Mouse (Mus musculus): ENCODE measurements around the gene D17H6S53E. TPM values are rescaled to one million over a fixed set of nuclear protein-coding genes. Genes with fewer than 3 reads are reported as not detected.

The D17H6S53E gene
- total RNA-seq (2015; ENCODE audit: low replicate concordance) (0.63 and 1.5 TPM in 2 replicates), total RNA-seq (2017; ENCODE audit: low replicate concordance) (2.6 and 2.8 TPM in 2 replicates)

DNA sequence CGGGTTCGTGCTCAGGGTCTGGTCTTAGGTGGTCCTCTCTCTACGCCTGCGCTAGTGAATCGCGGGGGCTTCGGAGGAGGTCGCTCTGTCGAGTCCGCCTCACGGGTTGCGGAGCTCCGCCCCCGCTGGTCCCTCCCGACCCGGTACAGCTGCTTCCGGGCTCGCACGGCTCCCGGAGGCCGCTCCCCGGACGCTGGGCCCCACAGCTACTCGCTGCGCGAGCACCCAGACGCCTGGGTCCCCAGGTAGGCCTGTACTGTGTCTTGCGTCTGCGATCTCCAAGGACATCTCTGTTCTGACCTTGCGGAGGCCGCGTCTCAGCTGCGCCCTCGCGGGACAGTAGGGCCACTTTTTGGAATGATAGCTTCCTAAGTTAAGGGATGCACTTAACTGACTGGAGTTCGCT, at the start of gene D17H6S53E:
Gene D17H6S53E, plus strand, starts transcription at position 168 of the 406 bp plus-strand sequence.
- ATAC-seq (replicated peaks; ENCODE audit: low FRiP score, poor library complexity, severe bottlenecking): peak; percentile 73

DNA sequence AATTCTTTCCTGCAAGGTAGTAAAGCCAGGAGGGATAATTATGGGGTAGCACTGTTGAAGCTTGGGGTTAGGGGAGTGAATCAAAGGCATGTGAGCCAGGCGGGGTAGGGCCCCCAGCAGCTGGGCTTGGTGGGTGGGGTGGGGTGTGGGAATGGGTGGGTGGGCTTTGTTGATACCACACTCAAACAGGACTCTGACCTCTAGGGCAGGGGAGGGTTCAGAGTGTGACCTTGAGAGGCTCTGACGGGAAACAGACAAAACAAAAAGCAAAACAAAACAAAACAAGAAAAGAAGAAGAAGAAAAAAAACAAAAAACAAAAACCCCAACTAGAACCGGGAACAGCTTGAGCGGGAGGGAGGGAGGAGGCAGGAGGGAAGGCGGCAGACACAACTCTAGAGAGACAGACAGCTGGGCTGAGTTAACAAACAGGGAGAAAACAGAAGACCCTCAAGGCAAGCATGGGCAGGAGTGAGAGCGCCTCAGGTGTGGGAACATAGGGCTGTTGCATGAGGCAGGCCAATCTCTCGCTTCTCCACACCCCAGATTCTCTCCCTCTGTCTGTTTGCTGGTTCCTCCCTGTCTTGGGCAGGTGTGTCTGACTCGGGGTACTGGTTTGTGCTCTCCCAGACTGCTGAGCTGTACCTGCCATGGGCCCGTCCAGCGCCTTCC, 49.5 kb upstream of the D17H6S53E start, which contains the start of gene Ly6g6e:
Gene Ly6g6e, plus strand, starts transcription at position 396 of the 670 bp plus-strand sequence.
- no peak for ATAC-seq (replicated peaks; ENCODE audit: low FRiP score, poor library complexity, severe bottlenecking)

DNA sequence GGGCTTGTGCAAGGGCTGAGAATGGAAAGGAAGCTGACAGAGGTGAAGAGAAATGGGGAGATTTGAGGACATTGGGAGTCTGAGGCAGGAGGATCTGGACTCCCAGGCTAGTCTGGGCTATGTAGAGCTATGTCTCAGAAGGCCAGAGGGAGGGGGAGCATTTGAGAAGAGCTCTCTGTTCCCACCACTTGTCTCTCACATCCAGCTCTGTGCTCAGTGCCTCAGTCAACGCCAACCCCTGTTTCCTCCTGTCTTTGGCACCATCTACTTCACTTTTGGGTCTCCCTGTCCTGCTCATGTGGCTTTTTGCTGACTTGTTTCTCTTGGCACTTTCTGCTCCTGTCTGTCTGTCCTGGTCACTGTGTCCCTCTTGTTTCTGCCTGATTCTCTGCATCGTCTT, 48.9 kb upstream of the D17H6S53E start:
- no peak for ATAC-seq (replicated peaks; ENCODE audit: low FRiP score, poor library complexity, severe bottlenecking)

DNA sequence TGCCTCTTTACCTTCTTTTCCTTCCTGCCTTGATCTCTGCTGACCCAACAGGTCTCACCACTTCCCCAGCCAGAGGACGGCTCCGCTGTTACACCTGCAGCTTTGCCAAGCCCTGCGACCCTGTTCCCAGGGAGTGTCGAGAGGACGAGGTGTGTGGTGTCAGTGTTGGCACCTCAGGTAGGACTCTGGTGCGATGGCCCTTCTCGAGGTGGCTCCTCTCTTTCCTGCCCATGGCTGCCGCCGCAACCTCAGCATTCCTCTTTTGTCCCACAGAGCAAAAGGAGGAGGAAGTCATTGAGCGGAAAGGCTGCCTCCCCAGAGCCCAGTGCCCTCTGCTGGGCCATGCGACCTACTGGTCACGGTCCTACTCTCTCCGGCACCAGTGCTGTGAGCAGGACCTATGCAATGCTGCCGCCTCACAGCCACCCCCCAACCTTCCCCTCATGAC, 48.4 kb upstream of the D17H6S53E start, which contains the start of gene Ly6g6d:
Gene Ly6g6d, minus strand, starts transcription at position 280 of the 448 bp plus-strand sequence.
- no peak for ATAC-seq (replicated peaks; ENCODE audit: low FRiP score, poor library complexity, severe bottlenecking)

DNA sequence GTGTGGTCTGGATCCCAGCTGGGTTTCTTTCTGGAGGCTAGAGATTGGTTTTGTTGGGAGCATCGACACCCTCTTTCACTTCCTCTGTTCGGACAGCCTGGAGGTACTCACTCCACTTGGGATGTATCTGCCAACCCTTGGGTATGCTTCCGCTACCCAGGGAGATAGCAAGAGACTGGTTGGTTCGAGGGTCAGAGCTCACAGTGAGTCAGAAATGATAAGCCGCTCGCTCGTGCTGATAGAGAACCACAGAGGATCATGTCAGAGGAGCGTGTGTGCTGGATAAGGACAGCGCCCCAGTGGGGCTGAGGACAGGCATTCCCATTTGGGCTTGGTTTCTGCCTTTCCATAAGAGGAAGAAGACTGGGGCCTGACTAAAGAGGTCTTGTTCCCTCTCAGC, 46.4 kb upstream of the D17H6S53E start:
- ATAC-seq (replicated peaks; ENCODE audit: low FRiP score, poor library complexity, severe bottlenecking): peak; percentile 82

DNA sequence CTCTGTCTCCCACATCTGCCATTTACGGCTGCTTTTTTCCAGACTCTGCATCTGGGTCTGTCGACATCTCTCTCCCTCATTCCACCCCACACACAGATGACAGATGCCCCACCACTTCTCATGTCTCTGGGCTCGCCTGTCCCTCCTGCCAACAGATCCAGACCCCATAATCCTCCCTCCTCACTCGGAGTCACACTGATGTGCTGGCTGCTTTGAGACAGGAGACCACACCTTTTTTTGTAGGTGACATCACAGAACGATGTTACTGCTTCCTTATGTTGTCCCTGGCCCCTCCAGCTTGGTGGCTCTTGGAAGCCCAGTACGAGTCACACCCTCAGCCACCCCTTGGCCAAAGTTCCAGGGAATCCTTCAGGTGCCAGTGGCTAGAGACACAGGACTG, 45.9 kb upstream of the D17H6S53E start:
- ATAC-seq (replicated peaks; ENCODE audit: low FRiP score, poor library complexity, severe bottlenecking): peak; percentile 58

DNA sequence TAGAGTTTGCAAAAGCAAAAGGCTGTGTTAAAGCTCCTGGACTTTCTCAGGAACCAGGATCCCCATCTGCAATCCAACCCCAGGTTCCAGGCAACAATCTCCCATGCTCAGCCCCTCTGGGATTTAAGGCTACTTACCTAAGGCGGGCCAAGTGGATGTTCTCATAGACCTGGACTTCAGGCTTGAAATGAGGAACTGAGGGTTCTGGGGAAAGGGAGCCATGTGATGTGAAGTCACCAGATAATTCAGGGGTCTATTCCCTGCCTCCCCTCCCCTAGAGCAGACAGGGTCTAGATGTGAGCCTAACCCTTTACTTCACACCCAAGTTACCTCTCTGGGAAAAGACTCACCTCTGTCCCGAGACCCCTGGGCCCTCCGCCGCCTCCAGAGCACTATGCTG, 45.5 kb upstream of the D17H6S53E start:
- ATAC-seq (replicated peaks; ENCODE audit: low FRiP score, poor library complexity, severe bottlenecking): no peak

DNA sequence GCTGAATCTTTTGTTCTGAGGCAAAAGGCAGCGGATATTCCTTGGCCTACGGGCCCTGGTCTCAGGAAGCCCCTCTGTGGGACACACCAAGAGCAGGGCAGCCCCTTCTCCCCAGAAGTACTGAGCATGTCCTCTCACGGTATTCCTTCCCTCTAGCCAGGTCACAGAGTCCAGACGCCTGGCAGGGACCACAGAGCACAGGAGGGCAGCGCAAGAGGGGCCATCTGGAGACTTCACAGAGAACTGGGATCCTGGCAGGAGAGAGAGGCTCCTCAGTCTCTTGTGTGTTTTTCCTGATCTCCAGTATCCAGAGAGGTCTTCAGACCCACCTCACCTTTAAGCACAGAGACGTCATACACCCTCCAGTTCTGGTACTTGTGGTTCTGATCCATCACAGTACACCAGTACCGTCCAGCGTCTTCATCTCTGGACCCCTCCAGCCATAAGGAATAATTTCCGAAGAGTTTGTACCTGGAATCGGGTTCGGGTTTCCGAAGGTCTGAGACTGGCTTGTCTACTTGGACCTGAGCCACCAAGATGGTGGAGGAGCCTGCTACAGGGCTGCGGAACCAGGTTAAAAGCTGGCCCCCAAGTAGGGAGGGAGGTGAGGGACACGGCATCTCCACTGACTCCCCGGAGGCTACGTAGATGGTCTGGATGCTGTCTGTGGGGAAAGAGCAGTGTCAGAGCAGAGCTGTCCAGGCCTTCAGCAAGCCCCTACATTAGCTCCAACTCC, 43.2 kb upstream of the D17H6S53E start:
- no peak for ATAC-seq (replicated peaks; ENCODE audit: low FRiP score, poor library complexity, severe bottlenecking)

DNA sequence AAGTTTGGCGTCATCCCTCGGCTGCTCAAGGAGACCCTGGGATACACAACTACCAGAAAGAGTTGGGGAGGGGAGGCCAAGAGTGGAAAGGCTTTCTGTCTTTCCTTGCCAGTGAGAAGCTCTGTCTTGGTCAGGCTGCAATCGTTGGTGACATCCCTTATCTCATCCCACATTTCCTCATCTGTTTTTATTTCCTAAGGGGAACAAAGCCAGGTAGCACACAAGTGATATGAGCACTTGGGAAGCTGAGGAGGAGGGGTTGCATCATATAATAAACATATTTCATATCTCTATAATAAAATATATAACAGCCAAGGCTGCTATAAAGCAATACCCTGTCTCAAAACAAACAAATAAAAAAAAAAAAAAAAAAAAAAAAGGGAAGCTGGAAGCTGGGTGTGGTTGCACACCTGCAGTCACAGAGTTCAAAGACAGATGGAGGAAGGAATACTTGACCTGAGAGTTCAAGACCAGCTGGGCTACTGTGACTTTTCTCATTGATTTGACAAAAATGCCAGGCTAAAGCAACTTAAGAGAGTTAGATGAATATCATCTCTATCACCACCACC, 42.2 kb upstream of the D17H6S53E start:
- no peak for ATAC-seq (replicated peaks; ENCODE audit: low FRiP score, poor library complexity, severe bottlenecking)

DNA sequence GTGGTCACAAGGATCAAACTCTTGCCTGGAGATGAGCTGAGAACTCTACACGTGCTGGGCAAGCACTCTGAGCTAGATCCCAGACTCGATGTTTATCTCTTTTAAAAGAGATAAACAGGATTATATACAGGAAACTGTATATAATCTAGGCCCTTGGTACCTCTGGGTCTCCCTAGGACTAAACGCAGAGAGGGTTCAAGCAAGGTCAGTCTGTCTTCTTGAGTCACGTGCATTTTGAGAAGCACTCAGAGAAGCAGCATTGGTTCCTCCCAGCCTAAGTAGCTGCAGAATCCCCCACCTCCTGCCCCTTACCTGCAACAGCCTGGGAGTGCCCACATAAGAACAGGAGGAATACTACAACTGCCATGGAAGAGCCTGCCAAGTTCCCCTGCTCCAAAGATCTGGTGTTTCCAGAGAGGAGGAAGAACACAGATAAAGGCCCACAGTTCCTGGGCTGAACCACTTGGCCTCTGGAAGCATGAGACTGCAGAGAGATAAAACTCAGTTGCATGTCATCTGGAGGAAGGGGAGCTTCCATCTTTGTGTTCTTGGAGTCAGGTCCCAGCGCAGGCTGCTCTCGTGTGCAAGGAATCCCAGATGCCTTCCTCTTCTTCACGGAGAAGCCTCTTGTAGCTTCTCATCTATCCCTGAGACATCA, 40.8 kb upstream of the D17H6S53E start, which contains the start of gene Ly6g6f:
Gene Ly6g6f, minus strand, starts transcription at position 403 of the 658 bp plus-strand sequence.
- ATAC-seq (replicated peaks; ENCODE audit: low FRiP score, poor library complexity, severe bottlenecking): no peak

DNA sequence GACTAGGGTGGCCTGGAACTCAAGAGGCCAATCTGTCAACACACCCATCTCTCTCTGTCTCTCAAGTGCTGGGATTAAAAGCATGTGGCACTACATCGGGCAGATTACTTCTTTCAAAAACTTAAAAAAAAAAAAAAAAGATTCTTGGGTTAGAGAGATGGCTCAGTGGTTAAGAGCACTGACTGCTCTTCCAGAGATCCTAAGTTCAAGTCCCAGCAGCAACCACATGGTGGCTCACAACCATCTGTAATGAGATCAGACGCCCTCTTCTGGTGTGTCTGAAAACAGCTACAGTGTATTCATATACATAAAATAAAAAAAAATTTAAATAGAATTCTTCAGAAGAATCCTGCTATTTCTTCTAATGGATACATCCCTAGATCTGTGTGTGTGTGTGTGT, 38.0 kb upstream of the D17H6S53E start:
- ATAC-seq (replicated peaks; ENCODE audit: low FRiP score, poor library complexity, severe bottlenecking): no peak

DNA sequence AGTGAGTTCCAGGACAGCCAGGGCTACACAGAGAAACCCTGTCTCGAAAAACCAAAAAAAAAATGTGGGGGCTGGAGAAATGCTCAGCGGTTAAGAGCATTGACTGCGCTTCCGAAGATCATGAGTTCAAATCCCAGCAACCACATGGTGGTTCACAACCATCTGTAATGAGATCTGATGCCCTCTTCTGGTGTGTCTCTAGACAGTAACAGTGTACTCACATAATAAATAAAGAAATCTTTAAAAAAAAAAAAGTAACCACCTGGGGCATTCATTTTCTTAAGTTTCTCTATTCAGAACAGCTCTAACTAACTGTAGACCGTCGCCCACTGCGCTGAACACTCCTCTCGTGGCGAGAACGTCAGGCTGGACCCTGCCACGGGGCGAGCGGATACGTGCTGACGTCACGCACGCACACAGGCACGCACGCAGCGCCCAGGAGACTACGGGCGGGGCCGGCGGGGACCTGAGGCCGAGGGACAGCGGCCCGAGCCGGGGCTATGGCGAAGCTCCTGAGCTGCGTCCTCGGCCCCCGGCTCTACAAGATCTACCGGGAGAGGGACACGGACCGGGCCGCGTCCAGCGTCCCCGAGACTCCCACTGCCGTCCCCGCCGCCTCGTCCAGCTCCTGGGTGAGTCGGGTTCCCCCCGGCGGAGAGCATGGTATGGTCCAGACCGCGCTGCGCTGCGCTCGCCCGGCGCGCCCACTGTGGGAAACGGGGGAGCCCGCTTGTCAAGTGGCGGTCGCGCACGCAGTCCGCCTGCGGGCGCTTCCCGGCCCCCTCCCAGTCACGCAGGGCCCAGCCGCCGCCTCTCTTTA, 37.1 kb upstream of the D17H6S53E start, which contains the start of gene Abhd16a:
Gene Abhd16a, plus strand, starts transcription at position 439 of the 820 bp plus-strand sequence.
- peak; percentile 90 for ATAC-seq (replicated peaks; ENCODE audit: low FRiP score, poor library complexity, severe bottlenecking)

DNA sequence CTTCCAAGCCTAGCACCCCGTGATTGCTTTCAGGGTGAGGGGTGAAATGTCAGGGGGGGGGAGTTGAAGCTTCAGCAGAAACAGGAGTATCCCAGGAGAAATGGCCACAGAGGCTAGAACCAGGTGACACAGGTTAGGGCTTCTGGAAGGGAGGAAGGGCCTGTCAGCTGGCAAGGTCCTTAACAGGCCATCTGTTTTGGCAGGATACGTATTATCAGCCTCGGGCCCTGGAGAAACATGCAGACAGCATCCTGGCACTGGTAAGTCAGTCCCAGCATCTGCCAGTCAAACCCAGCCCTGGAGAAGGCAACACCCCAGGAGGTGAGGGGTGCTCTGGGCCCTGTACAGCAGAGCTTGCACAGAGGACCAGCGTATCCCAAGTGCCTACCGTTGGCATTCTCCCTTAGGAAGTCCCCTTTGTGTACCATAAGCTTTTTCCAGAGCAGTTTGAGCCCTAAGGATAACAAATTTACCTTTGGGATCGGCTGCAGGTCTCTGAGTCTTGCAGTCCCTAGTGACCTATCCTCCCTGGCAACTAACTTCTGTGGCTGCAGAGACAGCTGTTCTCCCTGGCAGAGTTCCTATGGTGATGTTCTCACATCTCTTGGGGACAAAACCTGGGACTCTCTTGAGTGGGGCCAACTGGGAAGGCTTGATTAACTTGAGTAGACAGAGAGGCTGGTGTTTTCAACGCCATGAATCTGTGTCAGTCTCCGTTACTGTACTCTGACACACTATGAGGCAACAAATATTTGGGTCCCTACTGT, 35.8 kb upstream of the D17H6S53E start:
- ATAC-seq (replicated peaks; ENCODE audit: low FRiP score, poor library complexity, severe bottlenecking): peak; percentile 80

DNA sequence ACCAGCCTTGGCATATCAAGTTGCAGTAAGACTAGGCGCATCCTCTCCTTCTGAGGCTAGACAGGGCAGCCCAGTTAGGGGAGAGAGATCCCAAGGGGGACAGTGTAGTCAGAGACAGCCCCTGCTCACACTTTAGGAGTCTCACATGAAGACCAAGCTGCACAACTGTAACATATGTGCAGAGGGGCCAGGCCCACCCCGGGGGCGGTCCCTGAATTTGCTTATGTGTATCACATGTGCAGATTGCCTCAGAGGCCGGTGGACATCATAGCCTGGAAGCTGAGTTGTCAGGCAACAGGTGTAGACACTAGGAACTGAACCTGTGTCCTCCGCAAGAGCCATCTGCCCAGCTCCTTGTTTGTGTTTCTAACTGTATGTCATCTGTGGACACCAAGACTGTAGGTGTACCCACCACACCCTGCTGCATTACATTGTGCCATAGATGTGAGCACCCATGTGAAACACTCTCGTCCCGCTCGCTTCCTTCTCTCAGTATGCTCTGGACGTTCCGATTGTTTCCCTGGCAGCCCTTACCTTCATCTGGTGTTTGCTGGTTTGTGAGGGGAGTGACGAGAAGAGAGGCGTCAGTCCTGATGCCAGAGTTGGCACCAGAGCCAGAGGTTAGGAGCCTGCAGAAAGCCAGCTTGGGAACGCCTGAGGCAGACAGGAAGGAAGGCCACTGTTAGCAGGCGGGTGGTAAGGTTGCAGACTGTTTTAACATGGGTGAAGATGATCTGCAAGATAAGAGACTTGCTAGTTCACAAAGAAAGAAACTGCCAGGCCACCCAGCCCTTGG, 33.6 kb upstream of the D17H6S53E start:
- ATAC-seq (replicated peaks; ENCODE audit: low FRiP score, poor library complexity, severe bottlenecking): no peak

DNA sequence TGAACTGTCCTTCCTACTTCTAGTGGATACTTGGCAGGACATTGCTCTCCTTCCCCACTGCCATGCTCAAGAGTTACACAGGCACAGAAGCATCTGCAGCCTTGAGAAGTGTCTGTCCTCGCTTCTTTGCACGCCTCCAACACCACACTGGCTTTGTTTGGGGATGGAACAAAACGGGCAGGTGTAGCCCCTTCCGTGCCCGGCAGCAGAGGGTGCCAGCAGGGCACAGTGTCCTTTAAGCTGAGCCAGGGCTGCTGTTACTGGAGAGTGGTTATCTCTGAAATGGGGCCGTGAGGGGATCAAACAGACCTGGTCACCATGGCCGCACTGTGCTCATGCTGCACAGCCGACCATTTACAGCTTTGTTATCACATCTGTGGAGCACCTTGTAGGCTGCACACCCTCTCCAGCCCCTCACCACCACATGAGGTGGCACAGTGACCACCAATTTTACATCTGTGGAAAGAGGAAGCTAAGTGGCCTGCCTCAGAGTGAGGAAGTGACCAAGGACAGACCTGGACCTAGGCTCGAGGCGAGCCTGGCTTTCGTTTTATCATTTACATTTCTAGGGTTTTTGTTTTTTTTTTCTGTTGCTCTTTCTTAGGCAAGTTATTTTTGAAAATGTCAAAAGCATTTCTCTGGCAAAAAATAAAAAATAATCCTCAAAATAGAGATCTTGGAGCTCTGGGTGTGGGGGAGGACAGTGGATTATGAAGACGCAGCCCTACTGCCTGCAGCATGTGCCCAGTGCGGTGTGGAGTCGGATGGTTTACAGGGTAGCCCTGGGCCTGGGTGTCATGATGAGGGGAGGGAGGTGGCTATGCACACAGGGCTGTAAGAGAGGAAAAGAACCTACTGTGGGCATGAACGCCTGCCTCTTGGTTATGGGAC, 31.5 kb upstream of the D17H6S53E start:
- no peak for ATAC-seq (replicated peaks; ENCODE audit: low FRiP score, poor library complexity, severe bottlenecking)

DNA sequence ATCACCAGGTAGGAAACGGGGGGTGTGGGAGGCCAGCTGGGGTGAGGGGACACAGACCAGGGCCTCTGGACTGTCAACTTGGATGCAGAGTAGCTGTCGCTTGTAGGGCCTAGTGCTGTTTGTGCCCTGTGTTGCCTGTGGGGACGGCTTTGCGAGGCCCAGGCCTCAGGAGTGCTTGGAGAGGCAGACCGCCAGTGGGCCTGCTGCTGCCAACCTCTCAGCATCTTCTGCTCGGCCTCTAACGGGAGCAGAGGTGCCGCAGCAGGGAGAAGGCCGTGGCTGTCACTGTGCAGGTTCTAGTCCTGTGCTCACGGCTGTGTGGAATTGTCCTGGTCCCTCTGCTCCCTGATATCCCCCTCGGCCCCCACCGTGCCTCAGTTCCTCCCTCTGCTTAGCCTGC, 29.6 kb upstream of the D17H6S53E start:
- ATAC-seq (replicated peaks; ENCODE audit: low FRiP score, poor library complexity, severe bottlenecking): no peak
